Mouse (Mus musculus) kidney, postnatal 0 days (tissue): ENCODE measurements at regions not wholly inside any gene's neighbourhood (a gene's known extent, or its start where the extent isn't known, plus 50 kb on each side); places are given as distances from the start of the nearest gene placed in this dataset.

Source experiments
- ATAC-seq: fragments of 200-750 bp; cut with Nextera tagmentation; replicated peaks from 2 replicates; pipeline ENCODE4 v1.8.0; 2017; ENCODE audit warnings: low read depth, moderate number of reproducible peaks, moderate TSS enrichment, moderate library complexity; ENCODE audit not compliant: low FRiP score
- DNase-seq: peaks from one replicate; pipeline ENCODE4 v3.0.0-alpha.2; 2016; ENCODE audit warnings: low spot score
- H3K27ac ChIP-seq: fragments of 300-500 bp; sonication (generic); 2 replicates; pipeline ENCODE4 v1.5.1; 2014; ENCODE audit warnings: mild to moderate bottlenecking
- H3K27me3 ChIP-seq: fragments of 300-500 bp; sonication (generic); 2 replicates; pipeline ENCODE4 v1.6.1; 2014; ENCODE audit warnings: low read length, mixed read lengths; ENCODE audit not compliant: insufficient read depth
- H3K36me3 ChIP-seq: fragments of 300-500 bp; sonication (generic); 2 replicates; pipeline ENCODE4 v1.6.1; 2014; ENCODE audit warnings: low read length, mixed read lengths; ENCODE audit not compliant: insufficient read depth
- H3K4me1 ChIP-seq: fragments of 300-500 bp; sonication (generic); replicated peaks from 2 replicates; pipeline ENCODE4 v1.6.1; 2014; ENCODE audit warnings: antibody characterized with exemption, low read length, mixed read lengths; ENCODE audit not compliant: insufficient read depth
- H3K4me2 ChIP-seq: fragments of 300-500 bp; sonication (generic); 2 replicates; pipeline ENCODE4 v1.6.1; 2014; ENCODE audit warnings: mild to moderate bottlenecking, low read length, moderate library complexity, mixed read lengths
- H3K4me3 ChIP-seq: fragments of 300-500 bp; sonication (generic); replicated peaks from 2 replicates; pipeline ENCODE4 v1.5.1; 2014; ENCODE audit warnings: low read depth, low read length
- H3K9ac ChIP-seq: fragments of 300-500 bp; sonication (generic); 2 replicates; pipeline ENCODE4 v1.6.1; 2014; ENCODE audit warnings: low read depth, low read length
- H3K9me3 ChIP-seq: fragments of 300-500 bp; sonication (generic); replicated peaks from 2 replicates; pipeline ENCODE4 v1.6.1; 2016; ENCODE audit warnings: low read length, inconsistent platforms, mixed read lengths
- CTCF ChIP-seq: IDR thresholded peaks from 2 replicates; pipeline ENCODE4 v1.5.1; 2016; ENCODE audit warnings: antibody characterized with exemption, low read depth, mild to moderate bottlenecking, moderate library complexity
- WGBS: fragments of 180-500 bp; shearing (Covaris S2); extraction: QIAGEN DNeasy Blood & Tissue Kit; methylation state at CpG from one replicate; pipeline ENCODE4 v1.1.7; 2014; 5-methylcytosine and 5-hydroxymethylcytosine counted together

DNA sequence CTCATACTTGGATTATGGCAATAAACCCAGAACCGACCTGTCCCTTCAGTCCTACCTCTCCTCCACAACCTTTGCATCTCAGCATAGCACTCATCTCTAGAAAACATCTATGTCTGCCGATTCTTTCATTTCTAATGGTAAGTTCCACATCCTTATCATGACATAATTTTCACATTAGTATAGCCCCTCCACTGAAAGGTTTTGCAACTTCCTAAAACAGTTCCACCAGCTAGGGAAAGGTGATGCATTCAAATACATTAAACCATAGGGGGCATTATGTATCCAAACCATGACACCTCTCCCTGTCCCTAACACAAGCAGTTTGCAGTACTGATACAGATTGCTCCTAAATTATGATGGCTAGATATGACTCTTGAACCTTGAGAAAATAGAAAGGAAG, 268.0 kb downstream of the Gm11232 start:
- H3K9ac ChIP-seq = no peak overlapping the region
- DNase-seq (no peak), ATAC-seq (no peak)
- H3K4me2 ChIP-seq = no peak overlapping the region
- no peaks in the 10 kb centered on the region for H3K9me3 ChIP-seq
- H3K36me3 ChIP-seq = no peaks in the 10 kb centered on the region
- no peak for TF ChIP-seq CTCF
- H3K4me1 ChIP-seq = no peaks in the 10 kb centered on the region
- WGBS = 85% methylated on average over 2 of the region's 2 CpGs
- H3K4me3 ChIP-seq = no peak overlapping the region
- no peaks in the 10 kb centered on the region for H3K27me3 ChIP-seq
- no peak overlapping the region for H3K27ac ChIP-seq

DNA sequence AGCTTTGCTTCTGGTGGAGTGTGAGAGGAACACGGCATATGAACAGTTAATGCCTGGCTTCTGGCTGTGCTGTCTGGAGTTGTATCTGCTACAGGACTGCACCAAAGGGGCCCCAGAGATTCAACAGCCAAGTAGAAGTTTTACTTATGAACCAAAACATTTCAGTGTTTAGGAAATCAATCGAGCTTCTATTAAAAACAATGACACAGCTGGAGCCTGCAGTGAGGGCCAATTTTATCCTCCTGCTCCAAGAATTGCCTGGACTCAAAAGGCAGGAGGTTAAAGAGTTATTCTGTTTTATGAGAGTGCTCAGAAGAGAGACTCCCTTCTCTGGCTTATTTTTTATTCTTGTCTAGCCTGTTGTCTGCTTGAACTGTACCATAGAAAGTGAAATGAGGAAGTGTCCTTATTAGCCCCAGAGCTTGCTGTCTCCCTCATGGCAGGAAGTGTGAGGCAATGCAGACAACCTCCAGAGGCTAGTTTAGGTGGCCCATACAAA, 269.1 kb downstream of the Gm11232 start:
- Histone ChIP-seq H3K4me3 (no peak overlapping the region), H3K4me2 (no peak overlapping the region), H3K27me3 (no peaks in the 10 kb centered on the region), H3K9ac (no peak overlapping the region), H3K36me3 (no peaks in the 10 kb centered on the region), H3K9me3 (no peaks in the 10 kb centered on the region), H3K27ac (no peak overlapping the region), H3K4me1 (no peaks in the 10 kb centered on the region)
- DNase-seq (peak; percentile 82), ATAC-seq (no peak)
- TF ChIP-seq CTCF = no peak
- WGBS = 30% methylated on average over 2 of the region's 2 CpGs

DNA sequence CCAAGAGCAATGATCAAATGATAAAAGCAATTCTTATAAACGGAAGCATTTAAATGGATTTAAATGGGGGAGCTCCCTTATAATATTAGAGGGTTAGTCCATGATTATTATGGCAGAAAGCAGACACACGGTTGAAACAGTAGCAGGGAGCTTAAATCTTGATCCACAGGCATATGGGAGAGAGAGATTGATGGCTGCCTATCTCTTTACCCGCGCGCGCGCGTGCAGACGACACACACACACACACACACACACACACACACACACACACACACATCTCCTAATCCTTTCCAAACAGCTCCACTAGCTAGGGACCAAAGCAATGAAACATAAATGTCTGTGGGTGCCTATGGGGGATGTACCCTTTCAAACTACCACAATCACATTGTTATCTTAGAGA, 269.7 kb downstream of the Gm11232 start:
- DNase-seq = no peak
- no peak for TF ChIP-seq CTCF
- H3K4me1 ChIP-seq = no peaks in the 10 kb centered on the region
- no peak overlapping the region for H3K9ac ChIP-seq
- H3K4me2 ChIP-seq = no peak overlapping the region
- ATAC-seq = no peak
- no peak overlapping the region for H3K27ac ChIP-seq
- H3K36me3 ChIP-seq = no peaks in the 10 kb centered on the region
- 92% methylated on average over 9 of the region's 9 CpGs for WGBS
- H3K4me3 ChIP-seq = no peak overlapping the region
- H3K9me3 ChIP-seq = no peaks in the 10 kb centered on the region
- H3K27me3 ChIP-seq = no peaks in the 10 kb centered on the region

DNA sequence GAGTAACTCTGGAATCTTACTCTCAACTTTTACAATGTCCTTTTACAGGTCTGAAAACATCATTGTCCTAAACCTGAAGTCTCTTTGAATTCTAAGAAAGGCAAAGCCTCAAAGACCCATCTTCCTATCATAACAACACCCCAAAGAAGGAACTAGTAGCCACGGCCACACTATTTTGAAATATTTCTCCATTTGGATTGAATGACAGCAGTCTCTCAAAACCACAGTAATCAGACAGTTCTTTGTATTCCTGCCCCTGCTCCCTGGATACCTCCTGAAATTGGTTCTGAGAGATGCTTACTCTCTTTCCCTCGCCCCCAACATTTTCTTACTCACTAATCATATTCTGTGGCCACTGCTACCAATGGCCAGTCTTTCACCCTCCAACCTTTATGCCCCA, 276.8 kb downstream of the Gm11232 start:
- 83% methylated on average over 2 of the region's 2 CpGs for WGBS
- no peak for TF ChIP-seq CTCF
- Histone ChIP-seq H3K4me2 (no peak overlapping the region), H3K9ac (no peak overlapping the region), H3K27me3 (no peaks in the 10 kb centered on the region), H3K27ac (no peak overlapping the region), H3K36me3 (no peaks in the 10 kb centered on the region), H3K4me1 (no peaks in the 10 kb centered on the region), H3K4me3 (no peak overlapping the region), H3K9me3 (no peaks in the 10 kb centered on the region)
- ATAC-seq = no peak
- no peak for DNase-seq

DNA sequence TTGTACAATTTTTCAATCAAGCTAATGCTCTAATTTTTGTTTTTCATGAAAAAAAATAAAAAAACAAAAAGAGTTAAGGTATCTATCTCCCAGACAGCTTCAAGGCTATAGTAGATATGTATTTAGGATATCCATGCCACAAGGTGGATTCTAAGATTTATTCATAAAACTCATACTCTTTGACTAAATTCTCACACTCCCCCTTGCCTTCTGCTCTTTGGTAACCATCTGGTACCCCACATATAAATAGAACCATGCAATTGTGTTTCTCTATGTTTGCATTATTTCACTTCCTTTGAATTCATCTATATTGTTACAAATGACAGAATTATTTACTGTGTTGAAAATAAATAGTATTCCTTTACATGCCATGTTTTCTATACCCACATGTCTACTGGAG, 287.2 kb downstream of the Gm11232 start:
- Histone ChIP-seq H3K27me3 (no peaks in the 10 kb centered on the region), H3K27ac (no peak overlapping the region), H3K36me3 (no peaks in the 10 kb centered on the region), H3K9ac (no peak overlapping the region), H3K4me3 (no peak overlapping the region), H3K4me2 (no peak overlapping the region), H3K9me3 (no peaks in the 10 kb centered on the region), H3K4me1 (no peaks in the 10 kb centered on the region)
- DNase-seq (no peak), ATAC-seq (no peak)
- no peak for TF ChIP-seq CTCF

DNA sequence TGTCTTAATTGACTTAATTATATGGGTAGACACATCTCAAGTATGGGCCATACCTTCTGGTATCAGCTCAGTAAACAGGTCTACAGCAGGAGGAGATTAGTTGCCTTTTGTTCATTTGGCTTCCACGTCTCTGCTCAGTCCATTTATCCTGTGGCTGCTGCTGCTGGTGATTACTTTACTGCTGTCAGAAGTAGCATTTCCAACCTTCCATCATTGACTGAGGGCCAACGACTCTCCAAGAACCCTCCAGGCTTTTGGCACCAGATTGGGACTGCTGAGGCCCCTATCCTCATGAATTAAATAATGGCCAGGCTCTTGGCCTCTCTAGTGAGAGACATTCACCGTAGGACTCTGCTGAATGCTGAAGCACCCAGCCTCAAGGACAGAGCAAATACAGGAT, 303.0 kb downstream of the Gm11232 start:
- Histone ChIP-seq H3K27me3 (no peaks in the 10 kb centered on the region), H3K9ac (no peak overlapping the region), H3K27ac (no peak overlapping the region), H3K4me3 (no peak overlapping the region), H3K9me3 (no peaks in the 10 kb centered on the region), H3K36me3 (no peaks in the 10 kb centered on the region), H3K4me1 (no peaks in the 10 kb centered on the region), H3K4me2 (no peak overlapping the region)
- no peak for TF ChIP-seq CTCF
- no peak for ATAC-seq
- DNase-seq = no peak
- 44% methylated on average over 3 of the region's 3 CpGs for WGBS

DNA sequence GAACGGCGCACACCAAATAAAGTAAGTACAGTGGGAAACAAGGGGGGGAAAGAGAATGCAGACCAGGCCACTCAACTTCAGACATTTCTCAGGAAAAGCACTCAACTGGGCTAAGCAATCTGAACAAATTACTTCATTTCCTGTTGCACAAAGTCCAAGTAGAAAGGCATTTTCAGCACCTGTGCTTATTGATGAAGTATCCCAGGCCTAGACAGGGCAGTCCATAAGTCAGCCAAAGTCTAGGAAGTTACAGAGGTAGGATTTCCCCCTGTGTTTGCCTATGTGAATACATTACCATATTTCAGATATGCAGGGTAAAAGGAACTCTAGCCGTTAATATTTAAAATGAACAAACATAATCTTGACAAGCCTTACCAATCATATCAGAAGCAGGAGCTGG, 304.3 kb downstream of the Gm11232 start:
- no peak for ATAC-seq
- H3K36me3 ChIP-seq = no peaks in the 10 kb centered on the region
- no peak overlapping the region for H3K4me3 ChIP-seq
- H3K4me1 ChIP-seq = no peaks in the 10 kb centered on the region
- WGBS = 75% methylated on average over 3 of the region's 3 CpGs
- DNase-seq = no peak
- no peak overlapping the region for H3K9ac ChIP-seq
- no peaks in the 10 kb centered on the region for H3K27me3 ChIP-seq
- no peak for TF ChIP-seq CTCF
- no peaks in the 10 kb centered on the region for H3K9me3 ChIP-seq
- H3K4me2 ChIP-seq = no peak overlapping the region
- H3K27ac ChIP-seq = no peak overlapping the region
